32 mouse cellular contexts compared by ENCODE assay signal in the genomic region with DNA sequence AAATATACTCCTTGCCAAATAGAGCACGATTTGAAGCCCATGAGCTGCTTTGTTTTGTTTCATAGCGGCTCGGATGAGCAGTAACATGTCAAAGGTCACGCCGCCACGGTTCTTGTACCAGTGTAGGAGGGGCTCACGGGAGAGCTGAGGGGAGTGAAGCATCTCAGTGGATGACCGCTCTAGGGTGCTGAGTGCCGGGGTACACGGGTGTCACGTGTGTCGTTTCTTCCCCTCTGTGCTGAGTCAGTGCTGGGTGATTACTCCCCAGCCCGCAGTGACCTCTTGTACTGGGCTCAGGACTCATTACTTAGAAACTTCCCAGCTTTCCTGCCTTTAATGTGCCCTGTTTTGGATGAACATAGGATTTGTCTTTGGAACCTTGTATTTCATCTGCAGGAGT. TPM values are rescaled to one million over a fixed set of nuclear protein-coding genes. Genes with fewer than 3 reads are reported as not detected.
A peak's percentile ranks its signal among the peaks of the same experiment; 100 is the strongest.
DNase-seq lines count a peak whose midpoint lies in the region; ATAC-seq and TF ChIP-seq lines count a peak whose summit lies in the region.
"Had no signal": no experiment of that assay in that cellular context is flagged by ENCODE, and none has a peak within 500 bp of the region (broad histone marks: within the 10 kb centered on the region; RNA-seq: fewer than 3 reads in every experiment).

No protein-coding gene starts in this region.

- H3K27me3 ChIP-seq in E14TG2a.4 (ENCODE audit: insufficient read depth, low read length) = no peaks in the 10 kb centered on the region
- no peaks in the 10 kb centered on the region for H3K27me3 ChIP-seq in liver, postnatal 0 days (ENCODE audit: insufficient read depth, low read length)
- H3K27me3 ChIP-seq in forebrain, embryonic 10.5 days (ENCODE audit: poor library complexity, severe bottlenecking) = no peaks in the 10 kb centered on the region
- H3K27me3 ChIP-seq in midbrain, embryonic 14.5 days (ENCODE audit: control insufficient read depth, insufficient read depth, low read length) = no peaks in the 10 kb centered on the region
- H3K27me3 ChIP-seq: CH12.LX; embryonic facial prominence, embryonic 15.5 days; heart, embryonic 15.5 days; hindbrain, embryonic 12.5 days; limb, embryonic 12.5 days; liver, embryonic 15.5 days; lung, embryonic 15.5 days; neural tube, embryonic 12.5 days; Patski had no signal

- DNase-seq in heart, adult 11 months = peak; percentile 77
- no peak for DNase-seq in heart, postnatal 14 days
- peak; percentile 70 for DNase-seq in kidney, adult 9 months
- peak; percentile 67 for DNase-seq in kidney, postnatal 14 days
- no peak for DNase-seq in liver, postnatal 0 days
- DNase-seq in forebrain, embryonic 10.5 days (ENCODE audit: extremely low spot score, low spot score) = no peak
- DNase-seq in midbrain, embryonic 14.5 days = no peak
- DNase-seq: adrenal gland, postnatal 14 days; cerebellum, adult 11 months; cerebellum, postnatal 14 days; gastrocnemius, postnatal 14 days; heart, postnatal 36 days; right cerebral cortex, adult 18-20 months; spleen, adult 18-20 months had no signal

- no peak for TF ChIP-seq CTCF in E14TG2a.4 (conservative IDR thresholded peaks at IDR 0.05; ENCODE audit: low read length)
- no peak for TF ChIP-seq CTCF in liver, postnatal 0 days (IDR thresholded peaks at IDR 0.05; ENCODE audit: low read depth)

- H3K4me3 ChIP-seq in E14TG2a.4 (replicated peaks; ENCODE audit: low read length) = peak overlapping the region; percentile 48
- no peak overlapping the region for H3K4me3 ChIP-seq in liver, postnatal 0 days (ENCODE audit: low read depth, low read length)
- no peak overlapping the region for H3K4me3 ChIP-seq in forebrain, embryonic 10.5 days
- no peak overlapping the region for H3K4me3 ChIP-seq in midbrain, embryonic 14.5 days (replicated peaks; ENCODE audit: low read depth, low read length)
- H3K4me3 ChIP-seq: embryonic facial prominence, embryonic 10.5 days; embryonic facial prominence, embryonic 15.5 days; heart, embryonic 10.5 days; heart, embryonic 15.5 days; hindbrain, embryonic 12.5 days; left cerebral cortex, adult 2 months; limb, embryonic 12.5 days; liver, embryonic 15.5 days; lung, embryonic 15.5 days; midbrain, embryonic 10.5 days; myocyte; neural tube, embryonic 12.5 days had no signal

- no peaks in the 10 kb centered on the region for H3K9me3 ChIP-seq in E14TG2a.4 (ENCODE audit: low read length)
- H3K9me3 ChIP-seq in liver, postnatal 0 days (ENCODE audit: low read length) = no peaks in the 10 kb centered on the region
- H3K9me3 ChIP-seq in forebrain, embryonic 10.5 days = no peaks in the 10 kb centered on the region
- no peaks in the 10 kb centered on the region for H3K9me3 ChIP-seq in midbrain, embryonic 14.5 days (ENCODE audit: control insufficient read depth, low read length)
- H3K9me3 ChIP-seq: embryonic facial prominence, embryonic 10.5 days; embryonic facial prominence, embryonic 15.5 days; heart, embryonic 10.5 days; heart, embryonic 15.5 days; hindbrain, embryonic 12.5 days; limb, embryonic 12.5 days; liver, embryonic 15.5 days; lung, embryonic 15.5 days; midbrain, embryonic 10.5 days; neural tube, embryonic 12.5 days had no signal

- no peak for TF ChIP-seq EP300 in liver, postnatal 0 days (IDR thresholded peaks at IDR 0.05; ENCODE audit: low read depth)

- no peak overlapping the region for H3K4me2 ChIP-seq in liver, postnatal 0 days (ENCODE audit: low read depth, low read length)
- no peak overlapping the region for H3K4me2 ChIP-seq in midbrain, embryonic 14.5 days (ENCODE audit: low read length)
- H3K4me2 ChIP-seq: embryonic facial prominence, embryonic 15.5 days; heart, embryonic 15.5 days; hindbrain, embryonic 12.5 days; limb, embryonic 12.5 days; liver, embryonic 15.5 days; lung, embryonic 15.5 days; neural tube, embryonic 12.5 days had no signal

- ATAC-seq in liver, postnatal 0 days = no peak
- ATAC-seq in midbrain, embryonic 14.5 days (ENCODE audit: low FRiP score, low TSS enrichment) = no peak
- ATAC-seq: forebrain, embryonic 14.5 days; hindbrain, postnatal 0 days; midbrain, embryonic 16.5 days; Patski had no signal

- peaks cover 72% of the 10 kb centered on the region for H3K36me3 ChIP-seq in E14TG2a.4 (ENCODE audit: insufficient read depth, low read length)
- H3K36me3 ChIP-seq in liver, postnatal 0 days (replicated peaks; ENCODE audit: insufficient read depth, low read length) = peaks cover 59% of the 10 kb centered on the region
- peaks cover 82% of the 10 kb centered on the region for H3K36me3 ChIP-seq in forebrain, embryonic 10.5 days (replicated peaks)
- H3K36me3 ChIP-seq in midbrain, embryonic 14.5 days (ENCODE audit: control insufficient read depth, insufficient read depth, low read length) = peaks cover 62% of the 10 kb centered on the region

- H3K4me1 ChIP-seq in E14TG2a.4 (replicated peaks; ENCODE audit: low read depth, low read length) = peaks cover 13% of the 10 kb centered on the region
- H3K4me1 ChIP-seq in liver, postnatal 0 days (ENCODE audit: insufficient read depth) = no peaks in the 10 kb centered on the region
- H3K4me1 ChIP-seq in forebrain, embryonic 10.5 days = no peaks in the 10 kb centered on the region
- no peaks in the 10 kb centered on the region for H3K4me1 ChIP-seq in midbrain, embryonic 14.5 days (ENCODE audit: control insufficient read depth, insufficient read depth, low read length)
- H3K4me1 ChIP-seq: embryonic facial prominence, embryonic 10.5 days; embryonic facial prominence, embryonic 15.5 days; heart, embryonic 10.5 days; heart, embryonic 15.5 days; hindbrain, embryonic 12.5 days; limb, embryonic 12.5 days; lung, embryonic 15.5 days; midbrain, embryonic 10.5 days; neural tube, embryonic 12.5 days had no signal

- no peak overlapping the region for H3K27ac ChIP-seq in liver, postnatal 0 days (ENCODE audit: low read depth)
- H3K27ac ChIP-seq in forebrain, embryonic 10.5 days = no peak overlapping the region
- H3K27ac ChIP-seq in midbrain, embryonic 14.5 days (replicated peaks; ENCODE audit: low read depth, low read length) = no peak overlapping the region
- H3K27ac ChIP-seq: embryonic facial prominence, embryonic 10.5 days; embryonic facial prominence, embryonic 15.5 days; heart, embryonic 10.5 days; heart, embryonic 15.5 days; hindbrain, embryonic 12.5 days; hindbrain, postnatal 0 days; left cerebral cortex, adult 2 months; limb, embryonic 12.5 days; liver, embryonic 15.5 days; lung, embryonic 15.5 days; midbrain, embryonic 10.5 days; neural tube, embryonic 12.5 days had no signal

- 84% methylated on average over 13 of the region's 13 CpGs for WGBS in liver, postnatal 0 days (ENCODE audit: insufficient replicate concordance)
- 93% methylated on average over 13 of the region's 13 CpGs for WGBS in forebrain, embryonic 10.5 days
- WGBS in midbrain, embryonic 14.5 days = 90% methylated on average over 13 of the region's 13 CpGs

- H3K9ac ChIP-seq in liver, postnatal 0 days (replicated peaks) = no peak overlapping the region
- H3K9ac ChIP-seq in midbrain, embryonic 14.5 days (replicated peaks; ENCODE audit: low read length) = no peak overlapping the region
- H3K9ac ChIP-seq: embryonic facial prominence, embryonic 15.5 days; heart, embryonic 15.5 days; hindbrain, embryonic 12.5 days; limb, embryonic 12.5 days; liver, embryonic 15.5 days; lung, embryonic 15.5 days; neural tube, embryonic 12.5 days had no signal

- intact Hi-C loops in heart, postnatal 14 days (cut with DNase I) = no loop called here

RNA-seq across cellular contexts. Expression of a gene that starts 9.0 kb away (rescaled TPM):
- total RNA-seq in heart, postnatal 14 days (2021) = 10 to 100 TPM; 19.3 to 20.3 TPM
- 63.7 and 71.9 TPM in 2 replicates for polyA plus RNA-seq in liver, postnatal 0 days (2015; fragmentation: Nextera tagmentation; extraction: Ambion mirVana)
- polyA plus RNA-seq in forebrain, embryonic 10.5 days (2016; fragmentation: Nextera tagmentation; extraction: Ambion mirVana) = 64.0 and 64.2 TPM in 2 replicates
- polyA plus RNA-seq in midbrain, embryonic 14.5 days (2014; fragmentation: Nextera tagmentation; extraction: Ambion mirVana) = 54.3 and 61.8 TPM in 2 replicates

RNA-seq across cellular contexts. Expression of a gene that starts 28.2 kb away (rescaled TPM):
- total RNA-seq in heart, postnatal 14 days (2021) = 10 to 100 TPM; 19.7 to 27.8 TPM
- polyA plus RNA-seq in liver, postnatal 0 days (2015; fragmentation: Nextera tagmentation; extraction: Ambion mirVana) = 73.3 and 76.3 TPM in 2 replicates
- polyA plus RNA-seq in forebrain, embryonic 10.5 days (2016; fragmentation: Nextera tagmentation; extraction: Ambion mirVana) = 55.9 and 62.9 TPM in 2 replicates
- polyA plus RNA-seq in midbrain, embryonic 14.5 days (2014; fragmentation: Nextera tagmentation; extraction: Ambion mirVana) = 81.9 and 91.9 TPM in 2 replicates

Comparison
In these comparisons a context has a peak if more than half of its experiments do, and no peak if none do; other contexts are left out.
1. DNase-seq: peak in heart, adult 11 months (single experiment), kidney, adult 9 months (single experiment) and kidney, postnatal 14 days (single experiment); none in heart, postnatal 14 days (0 of 2), liver, postnatal 0 days (single experiment), forebrain, embryonic 10.5 days (single experiment) and midbrain, embryonic 14.5 days (single experiment).